Mouse (Mus musculus): ENCODE results near the gene Lrrtm1. TPM values are rescaled to one million over a fixed set of nuclear protein-coding genes. Genes with fewer than 3 reads are reported as not detected.

The Lrrtm1 gene
- total and polyA plus RNA-seq, 3 experiments: not detected

GRCm38 (mm10) chr6:77288402-77288801, 45.9 kb downstream of the Lrrtm1 start:
- Histone ChIP-seq H3K36me3 (replicated peaks in 1 of 2; ENCODE audit: control insufficient read depth in 1 of 2, insufficient read depth in 1 of 2, low read length in 1 of 2) (no peaks in the 10 kb centered on the region), H3K4me2 (ENCODE audit: insufficient read depth, low read depth, poor library complexity, severe bottlenecking) (no peak overlapping the region), H3K27ac (ENCODE audit: insufficient read depth, low read depth) (no peak overlapping the region), H3K9ac (ENCODE audit: insufficient read depth, low read depth) (no peak overlapping the region), H3K27me3 (replicated peaks) (no peaks in the 10 kb centered on the region), H3K9me3 (replicated peaks; ENCODE audit: low read length) (peaks cover 53% of the 10 kb centered on the region), H3K4me1 (ENCODE audit: control insufficient read depth in 1 of 2, insufficient read depth in 2 of 2) (no peaks in the 10 kb centered on the region), H3K4me3 (replicated peaks in 1 of 3; ENCODE audit: low read depth in 2 of 3, low read length in 2 of 3, poor library complexity in 1 of 3) (no peak overlapping the region), H3K79me2 (replicated peaks; ENCODE audit: control insufficient read depth, extremely low read depth, insufficient read depth, poor library complexity, severe bottlenecking) (no peaks in the 10 kb centered on the region)
- TF ChIP-seq POLR2AphosphoS2 (IDR thresholded peaks at IDR 0.05; ENCODE audit: low read depth, low read length) (no peak), ELF1 (IDR thresholded peaks at IDR 0.05; ENCODE audit: low read depth, low read length) (no peak), JUND (conservative IDR thresholded peaks at IDR 0.05; ENCODE audit: low read depth, low read length) (no peak), MEF2A (IDR thresholded peaks at IDR 0.05; ENCODE audit: borderline replicate concordance, low read depth, low read length) (no peak), GABPA (IDR thresholded peaks at IDR 0.05; ENCODE audit: insufficient replicate concordance, low read depth, low read length) (no peak), BHLHE40 (IDR thresholded peaks at IDR 0.05; ENCODE audit: low read depth, low read length) (no peak), NELFE (IDR thresholded peaks at IDR 0.05; ENCODE audit: low read depth, low read length) (no peak), SIN3A (IDR thresholded peaks at IDR 0.05; ENCODE audit: low read length) (no peak), MAFK (IDR thresholded peaks at IDR 0.05; ENCODE audit: insufficient replicate concordance, low read length) (no peak), ZNF384 (IDR thresholded peaks at IDR 0.05; ENCODE audit: low read depth, low read length) (no peak), E2F4 (IDR thresholded peaks at IDR 0.05; ENCODE audit: insufficient replicate concordance, low read depth, low read length) (no peak), POLR2A (IDR thresholded peaks at IDR 0.05; ENCODE audit: low read depth, low read length) (no peak)
- no peak for DNase-seq (ENCODE audit: extremely low read depth)
- in situ Hi-C loops (cut with MboI; ENCODE audit: low pct_ligation_motif_present, low pct_unique_long_range_greater_than_20kb, low sequenced_read_pairs) (no loop called here), dilution Hi-C loops (cut with MboI; ENCODE audit: extremely low pct_ligation_motif_present, extremely low pct_unique_long_range_greater_than_20kb, low sequenced_read_pairs) (no loop called here)

GRCm38 (mm10) chr6:77291415-77291814, 48.9 kb downstream of the Lrrtm1 start:
- Histone ChIP-seq H3K27me3 (replicated peaks) (no peaks in the 10 kb centered on the region), H3K4me3 (replicated peaks in 1 of 3; ENCODE audit: low read depth in 2 of 3, low read length in 2 of 3, poor library complexity in 1 of 3) (no peak overlapping the region), H3K79me2 (replicated peaks; ENCODE audit: control insufficient read depth, extremely low read depth, insufficient read depth, poor library complexity, severe bottlenecking) (no peaks in the 10 kb centered on the region), H3K27ac (ENCODE audit: insufficient read depth, low read depth) (no peak overlapping the region), H3K4me2 (ENCODE audit: insufficient read depth, low read depth, poor library complexity, severe bottlenecking) (no peak overlapping the region), H3K4me1 (ENCODE audit: control insufficient read depth in 1 of 2, insufficient read depth in 2 of 2) (no peaks in the 10 kb centered on the region), H3K9me3 (replicated peaks; ENCODE audit: low read length) (peaks cover 49% of the 10 kb centered on the region), H3K36me3 (replicated peaks in 1 of 2; ENCODE audit: control insufficient read depth in 1 of 2, insufficient read depth in 1 of 2, low read length in 1 of 2) (no peaks in the 10 kb centered on the region), H3K9ac (ENCODE audit: insufficient read depth, low read depth) (no peak overlapping the region)
- TF ChIP-seq JUN (IDR thresholded peaks at IDR 0.05; ENCODE audit: insufficient read depth, low read depth, low read length): no peak
- TF ChIP-seq PAX5 (IDR thresholded peaks at IDR 0.05; ENCODE audit: low read length): no peak
- no peak for TF ChIP-seq TCF12 (IDR thresholded peaks at IDR 0.05; ENCODE audit: low read depth, low read length)
- TF ChIP-seq MYC (IDR thresholded peaks at IDR 0.05; ENCODE audit: low read depth, low read length): no peak
- no peak for TF ChIP-seq RCOR1 (conservative IDR thresholded peaks at IDR 0.05; ENCODE audit: low read depth, low read length)
- TF ChIP-seq CHD1 (IDR thresholded peaks at IDR 0.05; ENCODE audit: low read depth, low read length): no peak
- no peak for TF ChIP-seq HCFC1 (IDR thresholded peaks at IDR 0.05; ENCODE audit: low read depth, low read length)
- no peak for TF ChIP-seq NRF1 (IDR thresholded peaks at IDR 0.05; ENCODE audit: low read depth, low read length)
- no peak for TF ChIP-seq POLR2A (IDR thresholded peaks at IDR 0.05; ENCODE audit: low read depth, low read length)
- TF ChIP-seq ELF1 (IDR thresholded peaks at IDR 0.05; ENCODE audit: low read depth, low read length): no peak
- TF ChIP-seq E2F4 (IDR thresholded peaks at IDR 0.05; ENCODE audit: insufficient replicate concordance, low read depth, low read length): no peak
- TF ChIP-seq JUND (conservative IDR thresholded peaks at IDR 0.05; ENCODE audit: low read depth, low read length): no peak
- TF ChIP-seq POLR2AphosphoS2 (IDR thresholded peaks at IDR 0.05; ENCODE audit: low read depth, low read length): no peak
- TF ChIP-seq NELFE (IDR thresholded peaks at IDR 0.05; ENCODE audit: low read depth, low read length): no peak
- no peak for TF ChIP-seq SIN3A (IDR thresholded peaks at IDR 0.05; ENCODE audit: low read length)
- no peak for TF ChIP-seq GABPA (IDR thresholded peaks at IDR 0.05; ENCODE audit: insufficient replicate concordance, low read depth, low read length)
- TF ChIP-seq ETS1 (conservative IDR thresholded peaks at IDR 0.05; ENCODE audit: low read depth, low read length): no peak
- no peak for TF ChIP-seq MAFK (IDR thresholded peaks at IDR 0.05; ENCODE audit: insufficient replicate concordance, low read length)
- TF ChIP-seq SMC3 (IDR thresholded peaks at IDR 0.05; ENCODE audit: low read depth, low read length): no peak
- dilution Hi-C loops (cut with MboI; ENCODE audit: extremely low pct_ligation_motif_present, extremely low pct_unique_long_range_greater_than_20kb, low sequenced_read_pairs): no loop called here
- in situ Hi-C loops (cut with MboI; ENCODE audit: low pct_ligation_motif_present, low pct_unique_long_range_greater_than_20kb, low sequenced_read_pairs): no loop called here
- no peak for DNase-seq (ENCODE audit: extremely low read depth)
